Mouse (Mus musculus) ovary, postnatal 36 days (tissue): ENCODE results near the gene Pip4k2c.
A peak's percentile ranks its signal among the peaks of the same experiment; 100 is the strongest.
"Not testable (repeated sequence)": the region's sequence is repeated elsewhere in the genome, so short reads cannot be mapped to it uniquely, and the experiment has no call there.

Experiments
- DNase-seq: peaks from one replicate; pipeline ENCODE4 v3.0.0; 2022; ENCODE audit warnings: low spot score, mixed read lengths

The Pip4k2c gene

GRCm38 (mm10) chr10:127209928-127210570, 1.3 kb downstream of the Pip4k2c start:
- no peak for DNase-seq

DNA sequence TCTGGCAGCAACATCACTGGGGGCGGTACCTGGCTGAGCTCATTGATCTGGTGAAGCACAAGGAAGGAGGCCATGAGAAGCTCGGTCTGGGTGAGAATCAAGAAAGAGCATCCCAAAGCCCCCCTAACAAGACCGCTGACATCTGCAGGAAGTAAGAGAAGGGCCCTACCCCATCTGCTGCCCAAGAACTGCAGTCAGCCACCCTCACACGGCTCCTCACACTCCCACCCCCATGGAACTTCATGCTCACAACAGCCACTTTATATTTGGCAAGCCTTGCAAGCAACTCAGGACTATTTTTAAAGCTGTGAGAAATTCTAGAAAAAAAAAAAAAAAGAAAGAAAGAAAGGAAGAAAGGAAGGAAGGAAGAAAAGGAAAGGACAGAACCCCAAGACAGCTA, 2.5 kb downstream of the Pip4k2c start:
- DNase-seq: no peak

GRCm38 (mm10) chr10:127205373-127205772, 6.0 kb downstream of the Pip4k2c start:
- DNase-seq: no peak

DNA sequence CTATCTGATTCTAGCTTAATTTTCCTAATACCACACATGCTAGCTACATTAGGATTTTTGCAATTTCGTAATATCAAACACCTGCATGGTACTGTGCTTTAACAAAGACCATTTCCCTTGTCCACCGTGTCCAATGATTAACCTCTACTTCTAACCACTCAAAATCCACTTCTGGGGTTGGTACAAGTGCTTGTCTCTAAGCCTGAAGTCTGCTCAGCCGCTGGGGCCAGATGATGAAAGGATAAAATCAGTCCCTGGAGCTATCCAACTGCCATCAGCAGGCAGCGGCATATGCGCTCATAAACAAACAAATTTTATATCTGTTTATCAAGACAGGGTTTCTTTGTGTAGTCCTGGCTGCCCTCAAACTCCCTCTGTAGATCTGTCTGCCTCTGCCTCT, 6.8 kb downstream of the Pip4k2c start:
- no peak for DNase-seq

- no peak for DNase-seq
Measured at GRCm38 (mm10) chr10:127203106-127203505, 8.3 kb downstream of the Pip4k2c start.

GRCm38 (mm10) chr10:127200279-127200678, 11.1 kb downstream of the Pip4k2c start:
- no peak for DNase-seq

GRCm38 (mm10) chr10:127199474-127199873, 11.9 kb downstream of the Pip4k2c start:
- no peak for DNase-seq

DNA sequence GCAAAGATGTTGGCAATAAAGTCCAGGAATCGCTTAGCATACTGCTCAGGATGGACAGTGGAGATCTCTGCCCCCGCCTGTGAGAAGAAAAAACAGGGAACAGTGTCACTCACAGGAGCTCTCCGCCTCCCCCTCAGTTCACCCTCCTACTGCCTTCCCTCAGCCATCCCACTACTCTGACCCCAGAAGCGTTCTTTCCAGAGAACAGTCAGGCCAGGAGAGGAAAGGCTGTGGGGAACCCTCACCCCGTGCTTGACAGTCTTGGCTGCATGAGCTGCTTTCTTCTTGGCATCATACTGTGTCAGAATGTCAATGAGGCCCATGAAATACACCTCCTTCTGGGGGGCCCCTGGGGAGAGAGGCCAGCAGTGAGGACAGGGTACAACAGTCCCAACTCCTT, 12.3 kb downstream of the Pip4k2c start:
- no peak for DNase-seq

GRCm38 (mm10) chr10:127198492-127198891, 12.9 kb downstream of the Pip4k2c start:
- DNase-seq: no peak

GRCm38 (mm10) chr10:127197505-127198110, 13.8 kb downstream of the Pip4k2c start:
- DNase-seq: no peak

DNA sequence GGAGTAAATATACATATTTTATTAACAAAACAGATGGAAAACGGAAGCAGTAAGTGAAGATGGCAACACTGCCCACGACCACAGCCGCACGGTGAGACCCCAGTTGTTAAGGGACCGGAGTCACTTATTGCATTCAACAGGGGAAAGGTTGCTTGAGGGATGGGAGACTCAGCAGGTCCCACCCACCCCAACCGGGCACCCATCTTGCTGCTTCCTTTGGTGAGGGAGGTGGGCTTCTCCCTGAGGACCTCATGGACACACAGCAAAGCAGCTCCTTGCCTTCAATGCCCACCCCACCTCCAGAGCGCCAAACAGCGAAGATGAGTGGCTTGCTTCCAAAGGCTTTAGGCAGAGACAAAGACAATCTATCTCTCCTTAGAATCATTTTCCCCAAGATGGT, 14.3 kb downstream of the Pip4k2c start:
- no peak for DNase-seq

DNA sequence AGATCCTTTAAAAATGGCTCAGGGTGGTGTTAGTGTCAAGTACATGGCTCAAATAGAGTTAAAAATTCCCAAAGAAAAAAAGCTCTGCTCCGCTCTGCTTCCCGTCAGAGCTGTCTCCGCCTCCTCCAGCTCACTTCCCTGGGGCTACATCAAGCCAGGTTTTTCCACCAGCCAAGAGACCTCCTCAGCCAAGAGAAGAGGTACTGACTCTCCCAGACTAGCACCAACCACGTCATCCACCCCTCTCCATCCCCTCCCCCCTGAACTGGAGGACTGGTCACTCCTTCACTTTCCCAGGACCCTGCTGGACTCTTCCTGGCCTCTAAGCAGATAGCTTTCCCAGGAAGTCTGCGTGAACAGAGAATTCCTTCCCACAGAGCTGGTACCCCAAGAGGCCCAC, 15.0 kb downstream of the Pip4k2c start:
- no peak for DNase-seq

- peak; percentile 44 for DNase-seq
Measured at GRCm38 (mm10) chr10:127195328-127196129, 15.9 kb downstream of the Pip4k2c start, which contains the start of gene Dtx3. Gene Dtx3 (minus strand): TSS chr10:127195728.

- peak; percentile 66 for DNase-seq
Measured at GRCm38 (mm10) chr10:127194428-127195327, 16.7 kb downstream of the Pip4k2c start.

GRCm38 (mm10) chr10:127193011-127193410, 18.4 kb downstream of the Pip4k2c start:
- no peak for DNase-seq

GRCm38 (mm10) chr10:127192057-127192328, 19.4 kb downstream of the Pip4k2c start:
- DNase-seq: not testable (repeated sequence)

DNA sequence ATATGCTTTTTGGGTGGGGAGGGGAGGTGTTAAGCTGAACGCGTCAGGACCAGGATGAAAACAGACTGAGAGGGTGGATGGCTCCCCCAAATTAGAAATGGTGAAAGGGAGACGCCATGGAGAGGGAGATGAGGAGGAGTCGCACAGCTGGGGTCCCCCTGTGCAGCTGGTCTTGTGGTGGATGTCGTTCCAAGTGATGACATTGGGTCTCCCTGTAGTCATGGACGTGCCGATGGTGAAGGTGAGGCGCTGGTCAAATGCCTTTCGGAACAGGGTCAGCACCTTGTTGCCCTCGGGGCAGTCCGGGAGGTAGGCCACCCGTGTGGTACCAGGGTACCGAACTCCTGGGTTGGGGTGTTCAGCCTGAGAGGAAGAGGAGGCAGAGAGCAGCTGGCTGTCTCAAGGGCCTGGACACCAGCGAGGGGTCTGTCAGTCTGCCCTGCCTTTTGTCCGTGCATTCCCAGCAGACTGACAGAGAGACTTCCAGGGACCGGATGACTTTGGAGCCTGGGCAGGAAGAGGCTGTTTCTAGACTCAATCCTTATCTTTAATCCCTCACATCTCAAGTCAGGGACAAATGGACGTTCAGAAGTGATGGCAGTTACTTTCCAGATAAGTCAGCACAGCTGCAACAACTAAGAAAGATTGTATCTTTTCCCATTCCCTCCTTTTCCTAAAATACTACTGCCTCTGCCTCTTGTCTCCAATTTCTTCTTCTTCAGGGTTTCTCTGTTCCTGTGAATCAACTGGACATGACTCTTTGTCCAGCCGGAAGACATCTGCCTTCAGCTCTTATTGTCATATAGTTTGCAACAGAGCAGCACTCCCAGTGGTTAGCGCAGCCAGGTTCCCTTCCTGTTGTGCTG, 20.0 kb downstream of the Pip4k2c start:
- DNase-seq: no peak

GRCm38 (mm10) chr10:127190398-127191190, 20.8 kb downstream of the Pip4k2c start:
- no peak for DNase-seq

DNA sequence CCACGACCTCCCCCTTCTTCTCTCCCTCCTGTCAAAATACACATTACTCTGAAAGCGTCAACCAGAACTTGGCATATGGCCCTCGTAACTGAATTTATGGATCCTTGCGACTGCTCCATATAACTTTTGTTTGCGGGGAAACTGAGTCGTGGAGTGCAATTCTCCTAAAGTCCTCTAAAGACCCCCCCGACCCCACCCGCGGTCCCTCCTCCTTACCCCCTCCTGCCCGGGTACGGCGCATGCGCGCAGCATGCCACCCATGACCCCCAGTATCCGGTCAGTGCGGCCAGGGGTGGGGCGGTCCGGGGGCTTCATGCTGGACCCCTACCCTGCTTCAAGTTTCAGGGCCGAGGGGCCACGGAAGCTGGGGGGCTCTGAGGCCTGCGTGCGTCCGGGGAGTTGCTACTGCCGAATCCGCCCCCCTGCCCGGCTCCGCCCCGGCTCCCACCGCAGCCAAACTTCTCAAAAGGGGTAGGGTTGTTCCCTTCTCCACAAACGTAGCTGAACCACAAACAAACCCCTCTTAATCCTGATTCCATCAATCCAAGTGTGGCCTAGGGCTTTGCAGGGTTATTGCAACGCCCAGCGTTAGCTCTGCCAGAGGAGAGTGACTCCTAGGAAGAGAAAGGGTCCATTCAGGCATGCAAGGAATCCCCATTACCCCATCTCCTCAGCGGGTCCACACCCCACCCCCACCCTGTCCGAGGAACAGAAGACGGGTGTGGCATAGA, 21.6 kb downstream of the Pip4k2c start, which contains the start of gene Arhgef25:
TSS of gene Arhgef25 (minus strand) at position 433 of the 731 bp plus-strand sequence.
- peak; percentile 57 for DNase-seq
